Mouse (Mus musculus) bone marrow macrophage, adult 2 months (primary cell): ENCODE data around the gene Tnfsf15. TPM values are rescaled to one million over a fixed set of nuclear protein-coding genes. Genes with fewer than 3 reads are reported as not detected.

Experiments used
- H3K27ac ChIP-seq: 2 replicates; pipeline ENCODE4 v1.5.1; 2012; ENCODE audit warnings: low read depth, low read length; ENCODE audit not compliant: insufficient read depth
- H3K4me1 ChIP-seq: 2 replicates; pipeline ENCODE4 v1.6.1; 2012; ENCODE audit warnings: low read length; ENCODE audit not compliant: control insufficient read depth, insufficient read depth
- H3K4me3 ChIP-seq: 2 replicates; pipeline ENCODE4 v1.5.1; 2012; ENCODE audit warnings: mild to moderate bottlenecking, low read length, moderate library complexity; ENCODE audit not compliant: insufficient read depth
- CTCF ChIP-seq: IDR thresholded peaks from 2 replicates; pipeline ENCODE4 v1.5.1; 2012; ENCODE audit warnings: low read depth, mild to moderate bottlenecking, low read length, moderate library complexity
- POLR2A ChIP-seq: IDR thresholded peaks from 2 replicates; pipeline ENCODE4 v1.6.1; 2012; ENCODE audit warnings: mild to moderate bottlenecking, low read depth, low read length, borderline replicate concordance
- polyA plus RNA-seq: library from polyadenylated mRNA; stranded (reverse); fragments of >200 nt; gene quantifications from 2 replicates; pipeline ENCODE4 v1.2.4, GENCODE M21; 2012; ENCODE audit not compliant: missing spikeins, insufficient read depth, insufficient read length

Gene Tnfsf15
- polyA plus RNA-seq, 1 experiment: 0.48 TPM

DNA sequence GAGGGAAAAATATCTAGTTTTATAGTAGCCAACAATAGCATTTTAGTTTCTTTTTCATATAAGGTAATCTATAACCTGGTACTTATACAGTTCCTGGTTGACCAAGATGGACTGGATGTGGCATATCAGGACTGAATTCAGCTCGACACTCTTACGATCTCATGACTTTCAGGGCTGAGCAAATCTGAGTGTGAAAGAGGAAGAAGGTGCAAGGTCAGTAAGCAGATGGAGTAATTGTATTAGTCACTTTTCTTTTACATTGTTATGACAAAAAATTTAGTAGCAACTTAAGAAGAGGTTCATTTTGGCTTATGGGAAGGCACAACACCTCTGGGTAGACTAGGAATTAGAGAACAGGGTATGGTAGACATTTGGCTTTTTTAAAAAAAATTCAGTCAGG is 20.1 kb upstream of the Tnfsf15 start:
- Histone ChIP-seq H3K4me3 (no peak overlapping the region), H3K27ac (no peak overlapping the region), H3K4me1 (no peaks in the 10 kb centered on the region)
- no peak for TF ChIP-seq POLR2A
- TF ChIP-seq CTCF: no peak

DNA sequence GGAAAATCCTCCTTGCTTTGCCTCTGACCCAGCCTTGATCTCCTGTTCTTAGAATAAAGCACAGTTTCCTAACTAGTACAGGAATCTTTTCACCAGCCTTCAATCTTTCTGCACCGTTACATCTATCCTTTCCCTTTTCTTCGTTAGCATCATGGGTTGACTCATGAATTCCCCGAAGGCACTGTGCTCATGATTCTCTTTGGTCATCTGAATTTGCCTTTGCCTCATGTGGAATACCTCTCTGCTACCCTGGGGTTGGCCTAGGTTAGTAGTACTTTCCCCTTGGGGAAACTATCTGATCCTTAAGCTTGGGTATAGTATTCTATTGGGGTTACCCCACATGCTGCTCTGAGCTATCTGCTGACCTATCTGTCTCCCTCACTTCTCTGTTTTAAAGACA is 15.0 kb upstream of the Tnfsf15 start:
- no peak overlapping the region for H3K4me3 ChIP-seq
- no peaks in the 10 kb centered on the region for H3K4me1 ChIP-seq
- no peak overlapping the region for H3K27ac ChIP-seq
- no peak for TF ChIP-seq CTCF
- TF ChIP-seq POLR2A: no peak

DNA sequence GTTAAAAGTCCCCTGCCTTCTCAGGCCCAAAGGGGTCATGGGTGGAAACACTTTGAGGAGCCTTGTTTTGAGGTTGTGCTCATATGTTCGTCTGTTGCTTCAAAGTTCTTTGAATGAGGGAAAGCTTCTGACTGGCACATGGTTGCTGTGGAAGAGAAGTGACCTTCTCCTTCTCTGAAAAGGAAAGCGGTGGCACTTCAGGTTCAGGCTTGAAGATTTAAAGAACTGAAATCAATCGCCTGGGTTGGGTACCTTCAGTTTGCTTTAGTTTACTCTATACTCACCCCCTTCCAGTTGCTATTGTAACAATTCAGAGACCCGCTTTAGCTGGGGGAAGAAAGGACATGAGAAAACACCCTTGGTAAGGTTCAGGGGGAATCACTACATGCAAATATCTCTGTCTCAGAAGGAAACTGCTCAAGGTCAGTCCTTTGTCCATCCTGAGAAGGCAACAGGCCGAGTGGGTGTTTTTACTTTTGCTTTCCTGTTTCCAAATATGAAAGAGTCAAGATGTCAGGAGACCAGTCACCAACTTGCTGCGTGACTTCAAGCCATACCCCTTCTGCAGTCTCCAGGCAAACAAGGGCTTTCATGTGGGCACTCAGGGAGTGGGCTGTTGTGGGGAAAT is 12.7 kb upstream of the Tnfsf15 start:
- Histone ChIP-seq H3K27ac (no peak overlapping the region), H3K4me1 (no peaks in the 10 kb centered on the region)
- TF ChIP-seq POLR2A (no peak), CTCF (no peak)

DNA sequence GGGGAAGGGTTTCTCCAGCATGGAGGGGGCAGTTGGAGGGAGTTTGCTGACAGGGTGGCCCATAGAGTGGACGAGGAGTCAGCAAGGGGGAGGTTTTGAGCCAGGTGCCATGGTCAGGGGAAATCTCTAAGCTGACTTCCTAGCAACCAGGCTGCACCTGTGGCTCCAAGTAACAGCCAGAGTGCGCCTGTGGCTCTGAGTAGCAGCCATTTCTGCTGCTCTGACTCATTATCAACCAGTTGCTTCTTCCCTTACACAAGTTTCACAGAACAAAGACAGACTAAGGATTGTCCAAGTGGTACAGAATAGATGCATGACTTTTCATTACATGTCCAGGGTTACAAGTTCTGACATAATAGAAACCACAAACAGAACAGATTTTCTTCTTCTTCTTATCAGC is 11.2 kb upstream of the Tnfsf15 start:
- TF ChIP-seq CTCF (no peak), POLR2A (no peak)
- no peak overlapping the region for H3K4me3 ChIP-seq
- no peak overlapping the region for H3K27ac ChIP-seq
- no peaks in the 10 kb centered on the region for H3K4me1 ChIP-seq

More for the DNA sequence above, 12.7 kb upstream of the Tnfsf15 start:
- no peak overlapping the region for H3K4me3 ChIP-seq

DNA sequence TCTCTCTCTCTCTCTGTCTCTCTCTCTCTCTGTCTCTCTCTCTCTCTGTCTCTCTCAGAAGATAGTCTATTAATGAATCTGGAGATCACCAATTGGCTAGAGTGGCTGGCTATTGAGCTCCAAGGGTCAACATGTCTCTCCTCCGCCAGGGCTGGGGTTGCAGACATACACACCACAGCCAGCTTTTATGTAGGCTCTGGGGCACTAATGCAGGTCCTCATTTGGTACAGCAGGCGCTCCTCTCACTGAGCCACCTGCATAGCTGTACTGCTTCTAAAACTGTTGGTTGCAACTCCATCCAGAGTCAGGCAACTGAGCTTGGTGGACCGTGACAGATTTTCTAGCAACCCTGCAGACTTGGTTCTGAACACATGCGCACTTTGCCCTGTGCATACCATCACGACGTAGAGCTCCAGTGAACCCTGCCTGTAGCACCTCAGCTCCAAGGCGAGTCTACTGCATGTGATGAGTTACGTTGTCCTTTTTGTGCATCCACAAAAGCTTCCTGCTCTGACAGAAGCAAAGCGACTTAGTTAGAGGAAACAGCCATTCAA is 9.6 kb upstream of the Tnfsf15 start:
- Histone ChIP-seq H3K4me1 (no peaks in the 10 kb centered on the region), H3K27ac (no peak overlapping the region), H3K4me3 (no peak overlapping the region)
- TF ChIP-seq CTCF (no peak), POLR2A (no peak)

DNA sequence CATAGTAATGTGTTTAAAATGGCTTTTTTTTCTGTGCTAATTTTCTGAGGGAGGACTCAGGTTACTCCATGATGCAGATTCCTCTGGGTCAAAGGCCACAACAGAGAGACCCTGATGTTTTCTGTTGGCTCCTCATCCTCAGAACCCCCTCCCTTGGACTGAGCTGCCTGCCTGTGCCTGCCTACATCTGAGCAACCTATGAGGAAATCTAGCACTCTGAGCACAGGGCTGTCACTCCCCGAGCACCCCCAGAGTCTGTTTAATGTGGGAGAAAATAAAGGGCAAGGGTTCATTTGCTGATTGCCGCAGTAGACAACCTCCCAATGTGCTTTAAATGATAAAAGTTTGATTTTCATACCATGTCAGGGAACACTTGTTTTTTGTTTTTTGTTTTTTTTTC is 8.9 kb upstream of the Tnfsf15 start:
- no peak overlapping the region for H3K4me3 ChIP-seq
- no peaks in the 10 kb centered on the region for H3K4me1 ChIP-seq
- TF ChIP-seq POLR2A (no peak), CTCF (no peak)
- H3K27ac ChIP-seq: no peak overlapping the region

DNA sequence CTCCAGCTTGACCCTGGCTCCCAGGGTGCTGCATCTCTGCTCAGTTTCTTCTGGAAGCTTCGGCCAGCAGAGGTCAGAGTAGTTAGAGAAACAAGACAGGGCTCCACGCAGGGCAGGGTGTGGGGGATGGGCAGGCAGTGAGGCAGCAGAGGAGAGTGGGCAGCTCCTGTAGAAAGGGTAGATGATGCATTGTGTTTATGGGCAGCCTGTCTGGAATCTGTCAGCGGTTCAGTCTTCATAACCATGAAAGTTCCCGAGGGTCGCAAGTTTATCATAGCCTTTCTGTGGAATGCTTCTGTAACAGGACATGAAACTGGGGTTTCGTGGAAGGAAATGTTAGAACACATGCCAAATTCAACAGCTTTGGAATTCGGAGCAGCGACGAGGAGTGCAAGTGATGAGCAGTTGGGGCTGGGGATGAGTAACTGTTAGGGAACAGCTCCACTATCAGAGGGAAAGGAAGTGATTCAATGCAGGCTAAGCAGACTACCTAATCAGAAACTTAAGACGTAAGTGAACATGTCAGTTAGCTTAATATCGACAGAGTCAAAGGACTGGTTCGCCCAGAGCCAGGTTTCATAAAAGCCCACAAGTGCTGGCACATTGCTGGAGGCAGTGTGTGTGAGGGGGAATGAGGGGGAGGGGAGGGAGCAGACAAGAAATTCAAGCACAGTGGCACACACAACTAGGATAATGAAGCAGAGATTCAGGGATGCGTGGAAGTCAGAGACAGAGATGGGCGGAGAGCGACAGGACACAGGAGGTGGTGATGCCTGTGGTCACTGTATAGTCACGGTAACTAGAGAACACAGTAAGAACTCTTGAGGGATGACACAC is 8.0 kb upstream of the Tnfsf15 start:
- Histone ChIP-seq H3K4me1 (no peaks in the 10 kb centered on the region), H3K4me3 (no peak overlapping the region), H3K27ac (no peak overlapping the region)
- TF ChIP-seq POLR2A: no peak
- TF ChIP-seq CTCF: no peak

DNA sequence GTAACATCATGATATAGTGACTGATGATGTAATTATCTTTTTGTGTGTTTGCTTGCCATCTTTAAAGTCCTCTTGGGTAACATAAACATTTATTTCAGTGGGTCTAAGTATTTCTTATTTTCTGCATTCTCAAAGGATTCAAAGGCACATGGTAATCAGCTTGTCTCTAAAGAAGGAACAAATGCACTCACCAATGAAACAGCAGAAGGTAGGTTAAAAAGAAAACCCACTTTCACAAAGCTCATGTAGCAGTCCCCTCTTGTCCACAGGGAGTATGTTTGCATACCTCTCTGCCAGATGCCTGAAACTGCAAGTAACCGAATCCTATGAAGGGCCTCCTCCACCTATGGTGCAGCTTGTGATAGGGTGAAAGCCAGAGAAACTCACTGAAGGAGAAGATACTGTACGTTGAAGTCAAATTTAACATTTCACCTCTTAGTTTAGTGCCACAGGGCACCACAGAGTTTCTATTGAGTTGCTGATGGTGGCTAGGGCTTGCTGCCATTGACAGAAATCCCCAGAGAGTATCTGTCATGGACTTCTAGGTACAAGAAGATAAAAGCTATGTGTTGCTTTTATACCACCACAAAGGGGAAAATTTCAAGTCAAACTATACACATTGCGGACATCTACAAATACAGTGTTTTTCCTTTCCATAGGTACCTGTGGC is 3.3 kb upstream of the Tnfsf15 start:
- Histone ChIP-seq H3K27ac (no peak overlapping the region), H3K4me1 (peaks cover 2% of the 10 kb centered on the region), H3K4me3 (no peak overlapping the region)
- TF ChIP-seq POLR2A: no peak
- TF ChIP-seq CTCF: no peak

DNA sequence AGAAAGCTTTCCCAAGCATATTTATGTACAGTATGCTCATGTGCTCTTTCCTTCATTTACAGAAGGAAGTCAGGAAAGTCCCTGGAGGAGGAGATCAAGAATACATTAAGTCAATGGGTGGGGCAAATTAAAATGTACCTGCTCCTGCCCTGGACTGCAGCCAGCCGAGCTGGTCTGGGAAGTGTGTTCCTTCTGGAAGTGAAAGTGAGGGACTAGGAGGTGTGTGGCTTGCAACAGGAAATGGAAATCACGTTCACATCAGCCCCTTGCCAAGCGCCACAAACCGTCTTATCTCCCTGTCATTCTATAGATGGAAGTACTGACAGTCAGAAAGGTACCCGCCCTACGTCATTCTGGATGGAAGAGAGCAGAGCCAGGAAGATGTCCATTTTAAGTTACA is 358 bp upstream of the Tnfsf15 start:
- no peak overlapping the region for H3K4me3 ChIP-seq
- H3K4me1 ChIP-seq: peaks cover 2% of the 10 kb centered on the region
- TF ChIP-seq POLR2A: no peak
- TF ChIP-seq CTCF: no peak
- H3K27ac ChIP-seq: no peak overlapping the region

DNA sequence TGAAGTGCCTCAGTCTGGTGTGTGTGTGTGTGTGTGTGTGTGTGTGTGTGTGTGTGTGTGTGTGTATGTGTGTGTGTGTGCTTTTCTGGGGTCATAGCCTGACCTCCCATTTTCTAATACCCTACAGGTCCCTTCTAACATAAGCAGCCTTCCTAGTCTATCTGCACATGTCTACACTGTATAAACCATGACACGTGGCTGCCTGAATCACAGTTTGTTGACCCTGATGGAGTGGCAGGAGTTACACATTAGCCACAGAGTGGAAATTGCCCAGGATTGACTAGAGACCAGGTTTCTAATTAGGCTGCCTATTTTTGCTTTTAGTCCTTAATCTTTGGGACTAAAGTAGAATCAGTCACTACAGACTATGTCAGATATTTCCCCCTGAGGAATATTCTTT is 1.3 kb downstream of the Tnfsf15 start:
- no peak overlapping the region for H3K27ac ChIP-seq

More for the DNA sequence above, 1.3 kb downstream of the Tnfsf15 start:
- peaks cover 2% of the 10 kb centered on the region for H3K4me1 ChIP-seq
- no peak overlapping the region for H3K4me3 ChIP-seq
- TF ChIP-seq CTCF (no peak), POLR2A (no peak)
